Mouse (Mus musculus): ENCODE measurements around the gene Ly6g5b. TPM values are rescaled to one million over a fixed set of nuclear protein-coding genes. Genes with fewer than 3 reads are reported as not detected.
A peak's percentile ranks its signal among the peaks of the same experiment; 100 is the strongest.
"Not testable (repeated sequence)": the region's sequence is repeated elsewhere in the genome, so short reads cannot be mapped to it uniquely, and the experiment has no call there.

Ly6g5b gene
- total and polyA plus RNA-seq, 3 experiments: 0.10 to 0.82 TPM; not detected in 1

GRCm38 (mm10) chr17:35126206-35126611 lies 11.0 kb upstream of the Ly6g5b start, which contains the start of gene D17H6S53E:
Gene D17H6S53E (plus strand): TSS chr17:35126373.
- Histone ChIP-seq H3K9me3 (replicated peaks) (no peaks in the 10 kb centered on the region), H3K36me3 (replicated peaks) (peaks cover 68% of the 10 kb centered on the region), H3K4me3 (ENCODE audit: low read depth, low read length) (peak within 1 kb of the TSS; percentile 78), H3K27me3 (ENCODE audit: insufficient read depth, low read length) (no peaks in the 10 kb centered on the region), H3K4me1 (ENCODE audit: insufficient read depth, low read depth, low read length) (peaks cover 73% of the 10 kb centered on the region)
- ATAC-seq (ENCODE audit: extremely low read depth, insufficient number of reproducible peaks, low FRiP score, poor library complexity, severe bottlenecking): peak; percentile 23; the same call in 1 of the 2 replicates
- no peak for TF ChIP-seq CTCF (IDR thresholded peaks at IDR 0.05; ENCODE audit: low read depth, low read length)
- no peak for TF ChIP-seq POLR2AphosphoS5 (IDR thresholded peaks at IDR 0.05; ENCODE audit: insufficient replicate concordance, low read depth, low read length)
- no peak for TF ChIP-seq TAL1 (conservative IDR thresholded peaks at IDR 0.05; ENCODE audit: low read depth, low read length)
- TF ChIP-seq GATA1 (IDR thresholded peaks at IDR 0.05; ENCODE audit: borderline replicate concordance, low read length): no peak
- TF ChIP-seq GATA2 (IDR thresholded peaks at IDR 0.05; ENCODE audit: borderline replicate concordance, low read depth, low read length): no peak
- peak; percentile 83 for DNase-seq (ENCODE audit: low spot score)

GRCm38 (mm10) chr17:35125578-35125977 lies 10.3 kb upstream of the Ly6g5b start:
- ATAC-seq (ENCODE audit: extremely low read depth, insufficient number of reproducible peaks, low FRiP score, poor library complexity, severe bottlenecking): no peak
- peaks cover 68% of the 10 kb centered on the region for H3K4me1 ChIP-seq (ENCODE audit: insufficient read depth, low read depth, low read length)
- no peaks in the 10 kb centered on the region for H3K9me3 ChIP-seq (replicated peaks)
- peaks cover 62% of the 10 kb centered on the region for H3K36me3 ChIP-seq (replicated peaks)
- no peak for TF ChIP-seq TAL1 (conservative IDR thresholded peaks at IDR 0.05; ENCODE audit: low read depth, low read length)
- TF ChIP-seq CTCF (IDR thresholded peaks at IDR 0.05; ENCODE audit: low read depth, low read length): no peak
- TF ChIP-seq POLR2AphosphoS5 (IDR thresholded peaks at IDR 0.05; ENCODE audit: insufficient replicate concordance, low read depth, low read length): no peak
- TF ChIP-seq GATA1 (IDR thresholded peaks at IDR 0.05; ENCODE audit: borderline replicate concordance, low read length): no peak
- TF ChIP-seq GATA2 (IDR thresholded peaks at IDR 0.05; ENCODE audit: borderline replicate concordance, low read depth, low read length): no peak
- H3K27me3 ChIP-seq (ENCODE audit: insufficient read depth, low read length): no peaks in the 10 kb centered on the region
- no peak for DNase-seq (ENCODE audit: low spot score)
- peak overlapping the region; percentile 78; the same call in 1 of the 2 replicates for H3K4me3 ChIP-seq (ENCODE audit: low read depth, low read length)

- Histone ChIP-seq H3K36me3 (replicated peaks) (peaks cover 60% of the 10 kb centered on the region), H3K4me3 (ENCODE audit: low read depth, low read length) (no peak overlapping the region; the same call in 1 of the 2 replicates), H3K9me3 (replicated peaks) (no peaks in the 10 kb centered on the region), H3K27me3 (ENCODE audit: insufficient read depth, low read length) (no peaks in the 10 kb centered on the region), H3K4me1 (ENCODE audit: insufficient read depth, low read depth, low read length) (peaks cover 73% of the 10 kb centered on the region)
- DNase-seq (ENCODE audit: low spot score): no peak
- no peak for TF ChIP-seq POLR2AphosphoS5 (IDR thresholded peaks at IDR 0.05; ENCODE audit: insufficient replicate concordance, low read depth, low read length)
- no peak for TF ChIP-seq TAL1 (conservative IDR thresholded peaks at IDR 0.05; ENCODE audit: low read depth, low read length)
- TF ChIP-seq GATA1 (IDR thresholded peaks at IDR 0.05; ENCODE audit: borderline replicate concordance, low read length): no peak
- TF ChIP-seq CTCF (IDR thresholded peaks at IDR 0.05; ENCODE audit: low read depth, low read length): no peak
- no peak for TF ChIP-seq GATA2 (IDR thresholded peaks at IDR 0.05; ENCODE audit: borderline replicate concordance, low read depth, low read length)
- no peak for ATAC-seq (ENCODE audit: extremely low read depth, insufficient number of reproducible peaks, low FRiP score, poor library complexity, severe bottlenecking)
These were observed 9.9 kb upstream of the Ly6g5b start for GRCm38 (mm10) chr17:35125081-35125480.

- H3K27me3 ChIP-seq (ENCODE audit: insufficient read depth, low read length); ATAC-seq (ENCODE audit: extremely low read depth, insufficient number of reproducible peaks, low FRiP score, poor library complexity, severe bottlenecking); H3K4me3 ChIP-seq (ENCODE audit: low read depth, low read length); H3K9me3 ChIP-seq (replicated peaks); DNase-seq (ENCODE audit: low spot score): not testable (repeated sequence)
- peaks cover 79% of the 10 kb centered on the region for H3K4me1 ChIP-seq (ENCODE audit: insufficient read depth, low read depth, low read length)
- H3K36me3 ChIP-seq (replicated peaks): peaks cover 61% of the 10 kb centered on the region
These were observed 9.2 kb upstream of the Ly6g5b start for GRCm38 (mm10) chr17:35124261-35124896.

- not testable (repeated sequence) for ATAC-seq (ENCODE audit: extremely low read depth, insufficient number of reproducible peaks, low FRiP score, poor library complexity, severe bottlenecking); H3K27me3 ChIP-seq (ENCODE audit: insufficient read depth, low read length); H3K4me3 ChIP-seq (ENCODE audit: low read depth, low read length); DNase-seq (ENCODE audit: low spot score); H3K9me3 ChIP-seq (replicated peaks)
- H3K4me1 ChIP-seq (ENCODE audit: insufficient read depth, low read depth, low read length): peaks cover 74% of the 10 kb centered on the region
- H3K36me3 ChIP-seq (replicated peaks): peaks cover 61% of the 10 kb centered on the region
These were observed 8.1 kb upstream of the Ly6g5b start for GRCm38 (mm10) chr17:35123287-35123686.

GRCm38 (mm10) chr17:35121871-35122303 lies 6.7 kb upstream of the Ly6g5b start, which contains the start of gene Csnk2b:
Gene Csnk2b (minus strand): TSS chr17:35122053.
- Histone ChIP-seq H3K36me3 (replicated peaks) (peaks cover 61% of the 10 kb centered on the region), H3K27me3 (ENCODE audit: insufficient read depth, low read length) (no peaks in the 10 kb centered on the region), H3K9me3 (replicated peaks) (no peaks in the 10 kb centered on the region), H3K4me1 (ENCODE audit: insufficient read depth, low read depth, low read length) (peaks cover 69% of the 10 kb centered on the region), H3K4me3 (ENCODE audit: low read depth, low read length) (peak within 1 kb of the TSS; percentile 89)
- ATAC-seq (ENCODE audit: extremely low read depth, insufficient number of reproducible peaks, low FRiP score, poor library complexity, severe bottlenecking) (no peak), DNase-seq (ENCODE audit: low spot score) (peak; percentile 34)
- TF ChIP-seq CTCF (IDR thresholded peaks at IDR 0.05; ENCODE audit: low read depth, low read length): no peak
- TF ChIP-seq POLR2AphosphoS5 (IDR thresholded peaks at IDR 0.05; ENCODE audit: insufficient replicate concordance, low read depth, low read length): no peak
- no peak for TF ChIP-seq TAL1 (conservative IDR thresholded peaks at IDR 0.05; ENCODE audit: low read depth, low read length)
- no peak for TF ChIP-seq GATA2 (IDR thresholded peaks at IDR 0.05; ENCODE audit: borderline replicate concordance, low read depth, low read length)
- TF ChIP-seq GATA1 (IDR thresholded peaks at IDR 0.05; ENCODE audit: borderline replicate concordance, low read length): no peak

Measured in G1E (cell line).